Mouse (Mus musculus) E14TG2a.4 (cell line): ENCODE results near the gene Ffar4.

ENCODE experiments used
- CTCF ChIP-seq: conservative IDR thresholded peaks from 2 replicates; pipeline ENCODE4 v1.5.1; 2014; ENCODE audit warnings: low read length
- NANOG ChIP-seq: IDR thresholded peaks from 2 replicates; pipeline ENCODE4 v1.6.1; 2014; ENCODE audit warnings: borderline replicate concordance, low read length, mixed read lengths
- POU5F1 ChIP-seq: IDR thresholded peaks from 2 replicates; pipeline ENCODE4 v1.6.1; 2014; ENCODE audit warnings: low read length, borderline replicate concordance

GRCm38 (mm10) chr19:38063201-38063600 is 33.7 kb upstream of the Ffar4 start:
- TF ChIP-seq CTCF (no peak), NANOG (no peak), POU5F1 (no peak)
